Mouse (Mus musculus): ENCODE measurements around the gene Vmn1r210.
"Not testable (repeated sequence)": the region's sequence is repeated elsewhere in the genome, so short reads cannot be mapped to it uniquely, and the experiment has no call there.

DNA sequence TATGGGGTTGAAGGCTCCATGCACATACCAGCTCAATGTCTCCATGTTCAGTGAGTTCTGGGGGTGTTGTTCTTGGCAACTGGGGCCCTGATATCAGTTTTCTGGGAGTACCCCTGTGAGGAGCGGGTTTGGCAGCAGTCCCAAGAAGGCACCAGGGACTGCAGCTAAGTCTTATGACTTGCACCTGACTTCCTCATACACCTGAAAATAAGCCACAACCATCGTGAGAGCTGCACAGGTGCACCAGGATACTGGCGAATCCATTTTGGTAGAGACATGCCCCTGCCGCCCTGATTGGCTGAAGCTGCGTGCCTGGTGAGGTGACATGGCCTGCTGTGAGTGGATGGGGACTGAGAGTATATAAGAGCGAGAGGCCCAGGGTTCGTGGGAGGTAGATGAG lies 53.8 kb downstream of the Vmn1r210 start, which contains the start of gene Vmn1r208:
- not testable (repeated sequence) for TF ChIP-seq CTCF (IDR thresholded peaks at IDR 0.05; ENCODE audit: control insufficient read depth, insufficient read depth, insufficient replicate concordance, low read depth, low read length); POLR2A (IDR thresholded peaks at IDR 0.05; ENCODE audit: control insufficient read depth, low read depth, low read length)
